Mouse (Mus musculus) 3T3-L1 (cell line): ENCODE results near the gene Ctnna3.

ENCODE experiments used
- DNase-seq: peaks from one replicate; pipeline ENCODE4 v3.0.0-alpha.2; 2015; ENCODE audit warnings: low read depth, low spot score

Ctnna3 gene

GRCm38 (mm10) chr10:63689651-63690050, 259.8 kb downstream of the Ctnna3 start:
- no peak for DNase-seq

- DNase-seq = peak; percentile 52
These were observed 262.1 kb downstream of the Ctnna3 start for GRCm38 (mm10) chr10:63692039-63692438.

GRCm38 (mm10) chr10:63710211-63710610, 280.3 kb downstream of the Ctnna3 start:
- no peak for DNase-seq

- DNase-seq = no peak
These were observed 282.6 kb downstream of the Ctnna3 start for GRCm38 (mm10) chr10:63712530-63712929.

- DNase-seq = no peak
These were observed 284.3 kb downstream of the Ctnna3 start for GRCm38 (mm10) chr10:63714151-63714550.

- no peak for DNase-seq
These were observed 339.0 kb downstream of the Ctnna3 start for GRCm38 (mm10) chr10:63768871-63769270.

GRCm38 (mm10) chr10:63771656-63772055, 341.8 kb downstream of the Ctnna3 start:
- DNase-seq = no peak

- DNase-seq = no peak
These were observed 342.2 kb downstream of the Ctnna3 start for GRCm38 (mm10) chr10:63772074-63772473.

- peak; percentile 4 for DNase-seq
These were observed 352.1 kb downstream of the Ctnna3 start for GRCm38 (mm10) chr10:63781948-63782347.

GRCm38 (mm10) chr10:63784808-63785535, 355.1 kb downstream of the Ctnna3 start:
- DNase-seq = no peak

- DNase-seq = no peak
These were observed 356.5 kb downstream of the Ctnna3 start for GRCm38 (mm10) chr10:63786390-63786789.

GRCm38 (mm10) chr10:63803909-63804308, 374.0 kb downstream of the Ctnna3 start:
- DNase-seq = no peak

GRCm38 (mm10) chr10:63805551-63805950, 375.7 kb downstream of the Ctnna3 start:
- no peak for DNase-seq

GRCm38 (mm10) chr10:63806254-63806653, 376.4 kb downstream of the Ctnna3 start:
- DNase-seq = no peak

- DNase-seq = no peak
These were observed 380.2 kb downstream of the Ctnna3 start for GRCm38 (mm10) chr10:63810043-63810617.

GRCm38 (mm10) chr10:63839011-63839410, 409.1 kb downstream of the Ctnna3 start:
- no peak for DNase-seq

GRCm38 (mm10) chr10:63851946-63852345, 422.0 kb downstream of the Ctnna3 start:
- DNase-seq = no peak

- no peak for DNase-seq
These were observed 439.2 kb downstream of the Ctnna3 start for GRCm38 (mm10) chr10:63869123-63869522.

- no peak for DNase-seq
These were observed 450.6 kb downstream of the Ctnna3 start for GRCm38 (mm10) chr10:63880462-63880903.

- DNase-seq = no peak
These were observed 456.7 kb downstream of the Ctnna3 start for GRCm38 (mm10) chr10:63886449-63887088.

GRCm38 (mm10) chr10:63894612-63895011, 464.7 kb downstream of the Ctnna3 start:
- no peak for DNase-seq

- DNase-seq = no peak
These were observed 470.0 kb downstream of the Ctnna3 start for GRCm38 (mm10) chr10:63899891-63900290.

GRCm38 (mm10) chr10:63908878-63909277, 479.0 kb downstream of the Ctnna3 start:
- peak; percentile 20 for DNase-seq
